12 mouse cellular contexts compared by ENCODE assay signal in the genomic region with DNA sequence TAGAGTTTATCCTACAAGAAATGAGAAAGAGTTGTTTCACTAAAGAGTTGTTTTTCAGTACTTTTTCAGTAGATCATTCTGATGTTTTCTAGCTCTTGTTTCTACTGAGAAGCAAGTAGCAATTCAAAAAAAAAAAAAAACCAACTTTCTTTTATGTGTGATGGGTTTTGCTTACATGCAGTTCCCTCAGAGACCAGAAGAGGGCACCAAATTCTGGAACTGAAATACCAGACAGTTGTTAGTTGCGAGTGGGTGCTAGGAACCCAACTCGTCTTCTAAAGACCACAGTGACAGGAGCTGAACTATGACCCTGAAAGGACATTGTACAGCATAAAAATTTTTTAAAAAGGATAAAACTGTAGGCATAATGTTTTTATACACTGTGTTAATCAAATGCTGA. TPM values are rescaled to one million over a fixed set of nuclear protein-coding genes. Genes with fewer than 3 reads are reported as not detected.
A peak's percentile ranks its signal among the peaks of the same experiment; 100 is the strongest.
DNase-seq lines count a peak whose midpoint lies in the region; ATAC-seq and TF ChIP-seq lines count a peak whose summit lies in the region.
"Had no signal": no experiment of that assay in that cellular context is flagged by ENCODE, and none has a peak within 500 bp of the region (broad histone marks: within the 10 kb centered on the region; RNA-seq: fewer than 3 reads in every experiment).

No protein-coding gene starts in this region.

- no peak for ATAC-seq in hindbrain, embryonic 11.5 days (ENCODE audit: low FRiP score)
- no peak for ATAC-seq in hindbrain, embryonic 12.5 days (ENCODE audit: low FRiP score)
- ATAC-seq in G1E (ENCODE audit: extremely low read depth, insufficient number of reproducible peaks, low FRiP score, poor library complexity, severe bottlenecking), result no peak
- no peak for ATAC-seq in hindbrain, embryonic 13.5 days (ENCODE audit: low FRiP score)

- 90% methylated on average over 2 of the region's 2 CpGs for WGBS in hindbrain, embryonic 11.5 days
- 87% methylated on average over 2 of the region's 2 CpGs for WGBS in hindbrain, embryonic 12.5 days
- WGBS in hindbrain, embryonic 13.5 days, result 92% methylated on average over 2 of the region's 2 CpGs

- H3K9ac ChIP-seq in hindbrain, embryonic 11.5 days (ENCODE audit: low read depth, low read length), result no peak overlapping the region
- H3K9ac ChIP-seq in hindbrain, embryonic 12.5 days, result no peak overlapping the region
- no peak overlapping the region for H3K9ac ChIP-seq in hindbrain, embryonic 13.5 days
- H3K9ac ChIP-seq: neural tube, embryonic 15.5 days had no signal

- H3K4me3 ChIP-seq in hindbrain, embryonic 11.5 days (ENCODE audit: low read depth, low read length), result no peak overlapping the region
- H3K4me3 ChIP-seq in hindbrain, embryonic 12.5 days, result no peak overlapping the region
- no peak overlapping the region for H3K4me3 ChIP-seq in G1E (ENCODE audit: low read depth, low read length)
- H3K4me3 ChIP-seq in hindbrain, embryonic 13.5 days, result no peak overlapping the region
- H3K4me3 ChIP-seq: erythroblast, embryonic 14.5 days; neural tube, embryonic 15.5 days had no signal

- H3K4me2 ChIP-seq in hindbrain, embryonic 11.5 days (replicated peaks; ENCODE audit: low read depth, low read length), result no peak overlapping the region
- no peak overlapping the region for H3K4me2 ChIP-seq in hindbrain, embryonic 12.5 days (replicated peaks)
- no peak overlapping the region for H3K4me2 ChIP-seq in hindbrain, embryonic 13.5 days
- H3K4me2 ChIP-seq: neural tube, embryonic 15.5 days had no signal

- no peaks in the 10 kb centered on the region for H3K36me3 ChIP-seq in hindbrain, embryonic 11.5 days (ENCODE audit: control insufficient read depth, insufficient read depth, low read length)
- H3K36me3 ChIP-seq in hindbrain, embryonic 12.5 days, result peaks cover 17% of the 10 kb centered on the region
- H3K36me3 ChIP-seq in G1E (replicated peaks), result peaks cover 7% of the 10 kb centered on the region
- peaks cover 35% of the 10 kb centered on the region for H3K36me3 ChIP-seq in hindbrain, embryonic 13.5 days

- peak; percentile 22; the same call in 1 of the 2 replicates for TF ChIP-seq CTCF in G1E (IDR thresholded peaks at IDR 0.05; ENCODE audit: low read depth, low read length)

- DNase-seq in hindbrain, embryonic 11.5 days (ENCODE audit: low spot score), result peak; percentile 45
- DNase-seq in 416B (ENCODE audit: low read depth) (peak; percentile 53), G1E (ENCODE audit: low spot score) (no peak)
- DNase-seq in lung, postnatal 36 days, result peak; percentile 47
- DNase-seq in ovary, postnatal 36 days (ENCODE audit: low spot score), result no peak
- DNase-seq in layer of hippocampus, postnatal 36 days, result no peak
- DNase-seq: adrenal gland, adult 2 months had no signal

- no peak overlapping the region for H3K27ac ChIP-seq in hindbrain, embryonic 11.5 days (ENCODE audit: low read depth, low read length)
- H3K27ac ChIP-seq in hindbrain, embryonic 12.5 days, result no peak overlapping the region
- no peak overlapping the region for H3K27ac ChIP-seq in hindbrain, embryonic 13.5 days
- H3K27ac ChIP-seq: neural tube, embryonic 15.5 days had no signal

- H3K9me3 ChIP-seq in hindbrain, embryonic 11.5 days (ENCODE audit: control insufficient read depth, low read length), result no peaks in the 10 kb centered on the region
- peaks cover 6% of the 10 kb centered on the region; the same call in 1 of the 2 replicates for H3K9me3 ChIP-seq in hindbrain, embryonic 12.5 days (replicated peaks)
- peaks cover 9% of the 10 kb centered on the region for H3K9me3 ChIP-seq in G1E (replicated peaks)
- no peaks in the 10 kb centered on the region for H3K9me3 ChIP-seq in hindbrain, embryonic 13.5 days

- no peaks in the 10 kb centered on the region for H3K27me3 ChIP-seq in hindbrain, embryonic 11.5 days (ENCODE audit: control insufficient read depth, insufficient read depth, low read length)
- no peaks in the 10 kb centered on the region for H3K27me3 ChIP-seq in hindbrain, embryonic 12.5 days
- no peaks in the 10 kb centered on the region for H3K27me3 ChIP-seq in G1E (ENCODE audit: insufficient read depth, low read length)
- no peaks in the 10 kb centered on the region for H3K27me3 ChIP-seq in hindbrain, embryonic 13.5 days
- H3K27me3 ChIP-seq: neural tube, embryonic 15.5 days had no signal

- peaks cover 2% of the 10 kb centered on the region; the same call in 1 of the 2 replicates for H3K4me1 ChIP-seq in hindbrain, embryonic 11.5 days (replicated peaks; ENCODE audit: control insufficient read depth, insufficient read depth, low read length)
- peaks cover 22% of the 10 kb centered on the region for H3K4me1 ChIP-seq in hindbrain, embryonic 12.5 days
- H3K4me1 ChIP-seq in G1E (ENCODE audit: insufficient read depth, low read depth, low read length), result peaks cover 23% of the 10 kb centered on the region
- peaks cover 22% of the 10 kb centered on the region for H3K4me1 ChIP-seq in hindbrain, embryonic 13.5 days (replicated peaks)

RNA-seq across cellular contexts. Expression of a gene that starts 2.4 kb away (rescaled TPM):
- polyA plus RNA-seq in hindbrain, embryonic 11.5 days (2014; fragmentation: Nextera tagmentation; extraction: Ambion mirVana), result 74.2 and 78.4 TPM in 2 replicates
- polyA plus RNA-seq in hindbrain, embryonic 12.5 days (2016; fragmentation: Nextera tagmentation; extraction: Ambion mirVana), result 68.5 and 75.0 TPM in 2 replicates
- total RNA-seq in G1E (2014; fragmentation: Nextera tagmentation) (40.0 and 41.2 TPM in 2 replicates), G1E (2017) (44.0 and 64.9 TPM in 2 replicates)
- polyA plus RNA-seq in G1E (2012), result 2.9 and 3.4 TPM in 2 replicates
- polyA plus RNA-seq in hindbrain, embryonic 13.5 days (2015; fragmentation: Nextera tagmentation; extraction: Ambion mirVana), result 64.3 and 66.5 TPM in 2 replicates
- 10 to 100 TPM; 36.7 to 36.9 TPM for total RNA-seq in layer of hippocampus, postnatal 36 days (2021)

RNA-seq across cellular contexts. Expression of a gene that starts 22.6 kb away (rescaled TPM):
- 5.9 and 9.2 TPM in 2 replicates for polyA plus RNA-seq in hindbrain, embryonic 11.5 days (2014; fragmentation: Nextera tagmentation; extraction: Ambion mirVana)
- 7.5 and 8.3 TPM in 2 replicates for polyA plus RNA-seq in hindbrain, embryonic 12.5 days (2016; fragmentation: Nextera tagmentation; extraction: Ambion mirVana)
- total RNA-seq in G1E (2014; fragmentation: Nextera tagmentation) (not detected in 2 replicates), G1E (2017) (0.05 and 0.12 TPM in 2 replicates)
- not detected in 2 replicates for polyA plus RNA-seq in G1E (2012)
- polyA plus RNA-seq in hindbrain, embryonic 13.5 days (2015; fragmentation: Nextera tagmentation; extraction: Ambion mirVana), result 15.4 and 16.6 TPM in 2 replicates
- 10 to 100 TPM; 17.6 to 19.8 TPM for total RNA-seq in layer of hippocampus, postnatal 36 days (2021)
- total RNA-seq: hematopoietic stem cell, adult 5-6 weeks had no signal
- polyA plus RNA-seq: erythroblast, embryonic 14.5 days had no signal

RNA-seq across cellular contexts. Expression of a gene that starts 49.3 kb away (rescaled TPM):
- polyA plus RNA-seq in hindbrain, embryonic 11.5 days (2014; fragmentation: Nextera tagmentation; extraction: Ambion mirVana), result 51.0 and 57.4 TPM in 2 replicates
- 58.1 and 60.0 TPM in 2 replicates for polyA plus RNA-seq in hindbrain, embryonic 12.5 days (2016; fragmentation: Nextera tagmentation; extraction: Ambion mirVana)
- 75.4 and 111 TPM in 2 replicates for total RNA-seq in G1E (2014; fragmentation: Nextera tagmentation)
- 59.5 and 71.5 TPM in 2 replicates for total RNA-seq in G1E (2017)
- 2.8 and 2.9 TPM in 2 replicates for polyA plus RNA-seq in G1E (2012)
- 42.8 and 44.7 TPM in 2 replicates for polyA plus RNA-seq in hindbrain, embryonic 13.5 days (2015; fragmentation: Nextera tagmentation; extraction: Ambion mirVana)
- 10 to 100 TPM; 56.8 to 67.8 TPM for total RNA-seq in layer of hippocampus, postnatal 36 days (2021)

Comparison
In these comparisons a context has a peak if more than half of its experiments do, and no peak if none do; other contexts are left out.
1. DNase-seq: peak in hindbrain, embryonic 11.5 days (single experiment), 416B (single experiment) and lung, postnatal 36 days (single experiment); none in G1E (single experiment), ovary, postnatal 36 days (single experiment) and layer of hippocampus, postnatal 36 days (0 of 2).
2. RNA of a gene that starts 2.4 kb away (polyA plus RNA-seq): 74.2 to 78.4 TPM in hindbrain, embryonic 11.5 days, 68.5 to 75.0 TPM in hindbrain, embryonic 12.5 days and 64.3 to 66.5 TPM in hindbrain, embryonic 13.5 days; 2.9 to 3.4 TPM in G1E; every median in the first group is over 10 times any median in the second.
3. RNA of a gene that starts 49.3 kb away (polyA plus RNA-seq): 58.1 to 60.0 TPM in hindbrain, embryonic 12.5 days, 51.0 to 57.4 TPM in hindbrain, embryonic 11.5 days and 42.8 to 44.7 TPM in hindbrain, embryonic 13.5 days; 2.8 to 2.9 TPM in G1E; every median in the first group is over 10 times any median in the second.